Mouse (Mus musculus) neural tube, embryonic 15.5 days (tissue): ENCODE measurements around the gene Kidins220. TPM values are rescaled to one million over a fixed set of nuclear protein-coding genes. Genes with fewer than 3 reads are reported as not detected.
A peak's percentile ranks its signal among the peaks of the same experiment; 100 is the strongest.

Experiments
- ATAC-seq: fragments of 200-750 bp; cut with Nextera tagmentation; 2 replicates; pipeline ENCODE4 v1.8.0; 2017; ENCODE audit warnings: mild to moderate bottlenecking, moderate TSS enrichment, moderate library complexity; ENCODE audit not compliant: low FRiP score
- H3K27ac ChIP-seq: fragments of 300-500 bp; sonication (generic); replicated peaks from 2 replicates; pipeline ENCODE4 v1.5.1; 2015; ENCODE audit warnings: mild to moderate bottlenecking, inconsistent platforms
- H3K27me3 ChIP-seq: fragments of 300-500 bp; sonication (generic); replicated peaks from 2 replicates; pipeline ENCODE4 v1.6.1; 2015; ENCODE audit warnings: inconsistent platforms
- H3K36me3 ChIP-seq: fragments of 300-500 bp; sonication (generic); 2 replicates; pipeline ENCODE4 v1.6.1; 2015; ENCODE audit warnings: inconsistent platforms
- H3K4me1 ChIP-seq: fragments of 300-500 bp; sonication (generic); 2 replicates; pipeline ENCODE4 v1.6.1; 2015; ENCODE audit warnings: inconsistent platforms
- H3K4me2 ChIP-seq: fragments of 300-500 bp; sonication (generic); 2 replicates; pipeline ENCODE4 v1.6.1; 2015; ENCODE audit warnings: inconsistent platforms, mild to moderate bottlenecking, moderate library complexity
- H3K4me3 ChIP-seq: fragments of 300-500 bp; sonication (generic); replicated peaks from 2 replicates; pipeline ENCODE4 v1.5.1; 2015; ENCODE audit warnings: mild to moderate bottlenecking, inconsistent platforms
- H3K9ac ChIP-seq: fragments of 300-500 bp; sonication (generic); replicated peaks from 2 replicates; pipeline ENCODE4 v1.6.1; 2015; ENCODE audit warnings: mild to moderate bottlenecking, inconsistent platforms
- H3K9me3 ChIP-seq: fragments of 300-500 bp; sonication (generic); replicated peaks from 2 replicates; pipeline ENCODE4 v1.6.1; 2016; ENCODE audit warnings: inconsistent platforms
- WGBS: fragments of 180-500 bp; shearing (Covaris S2); methylation state at CpG from one replicate; pipeline ENCODE4 v1.1.7; 2015; ENCODE audit warnings: mixed read lengths; 5-methylcytosine and 5-hydroxymethylcytosine counted together
- polyA plus RNA-seq: library from polyadenylated mRNA; unstranded; fragments of >200 nt; fragmentation: Nextera tagmentation; extraction: Ambion mirVana; gene quantifications from 2 replicates; pipeline ENCODE4 v1.2.1, GENCODE M21; 2015

Kidins220 gene
- polyA plus RNA-seq, 1 experiment from 2014 or later = 108 TPM

GRCm38 (mm10) chr12:24942619-24943287 lies 32.0 kb upstream of the Kidins220 start:
- no peaks in the 10 kb centered on the region for H3K4me1 ChIP-seq
- peaks cover 26% of the 10 kb centered on the region for H3K36me3 ChIP-seq
- WGBS = 87% methylated on average over 9 of the region's 9 CpGs
- H3K4me2 ChIP-seq = no peak overlapping the region
- H3K27me3 ChIP-seq = no peaks in the 10 kb centered on the region
- H3K9ac ChIP-seq = no peak overlapping the region
- no peak overlapping the region for H3K27ac ChIP-seq
- no peaks in the 10 kb centered on the region for H3K9me3 ChIP-seq
- H3K4me3 ChIP-seq = no peak overlapping the region
- ATAC-seq = no peak

- Histone ChIP-seq H3K27me3 (no peaks in the 10 kb centered on the region), H3K4me1 (no peaks in the 10 kb centered on the region), H3K4me3 (no peak overlapping the region), H3K27ac (no peak overlapping the region), H3K9ac (no peak overlapping the region), H3K36me3 (peaks cover 26% of the 10 kb centered on the region), H3K4me2 (no peak overlapping the region), H3K9me3 (no peaks in the 10 kb centered on the region)
- WGBS = 84% methylated on average over 4 of the region's 4 CpGs
- ATAC-seq = no peak
Observed at GRCm38 (mm10) chr12:24943427-24943826, 31.3 kb upstream of the Kidins220 start.

DNA sequence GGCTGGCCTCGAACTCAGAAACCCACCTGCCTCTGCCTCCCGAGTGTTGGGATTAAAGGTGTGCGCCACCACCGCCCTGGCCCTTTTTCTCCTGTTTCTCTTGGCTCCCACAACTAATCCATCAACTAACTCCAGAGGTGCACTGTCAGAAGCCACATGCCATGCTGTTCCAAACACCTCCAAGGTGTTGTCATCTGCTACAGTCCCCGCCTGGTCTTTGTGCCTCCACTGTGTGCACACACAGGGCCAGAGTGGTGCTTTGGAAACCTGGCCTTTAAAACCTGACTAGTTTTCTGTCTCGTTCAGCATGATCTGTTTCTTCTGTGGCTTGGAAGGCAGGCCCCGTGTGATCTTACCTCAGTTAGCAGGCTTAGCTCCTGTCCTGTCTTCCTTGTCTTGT lies 30.1 kb upstream of the Kidins220 start:
- no peak overlapping the region for H3K4me2 ChIP-seq
- 97% methylated on average over 7 of the region's 7 CpGs for WGBS
- ATAC-seq = no peak
- no peak overlapping the region for H3K4me3 ChIP-seq
- H3K9me3 ChIP-seq = no peaks in the 10 kb centered on the region
- H3K4me1 ChIP-seq = no peaks in the 10 kb centered on the region
- H3K27me3 ChIP-seq = no peaks in the 10 kb centered on the region
- H3K36me3 ChIP-seq = peaks cover 30% of the 10 kb centered on the region
- no peak overlapping the region for H3K9ac ChIP-seq
- no peak overlapping the region for H3K27ac ChIP-seq

DNA sequence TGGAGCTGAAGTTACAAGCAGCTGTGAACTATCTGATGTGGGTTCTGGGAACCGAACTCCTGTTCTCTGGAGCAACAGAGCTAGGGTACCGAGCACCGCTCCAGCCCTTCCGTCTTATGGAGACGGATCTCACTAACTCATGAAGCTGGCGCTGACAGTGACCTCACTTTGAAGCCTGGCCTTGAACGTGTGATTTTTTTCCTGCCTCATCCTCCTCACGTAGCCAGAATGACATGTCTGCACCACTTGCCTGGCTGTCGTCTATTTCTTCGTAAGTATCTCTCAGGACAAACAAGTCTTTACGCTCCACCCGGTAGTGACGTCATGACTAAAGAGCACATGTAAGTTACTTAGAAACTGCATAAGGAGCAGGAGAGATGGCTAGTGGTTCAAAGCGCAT lies 27.7 kb upstream of the Kidins220 start:
- H3K4me2 ChIP-seq = no peak overlapping the region
- H3K27me3 ChIP-seq = no peaks in the 10 kb centered on the region
- peaks cover 32% of the 10 kb centered on the region for H3K36me3 ChIP-seq
- no peak overlapping the region for H3K9ac ChIP-seq
- H3K4me1 ChIP-seq = 0 out of 2 replicates have a peak, but pooled peaks cover 1% of the 10 kb centered on the region
- no peaks in the 10 kb centered on the region for H3K9me3 ChIP-seq
- no peak for ATAC-seq
- no peak overlapping the region for H3K27ac ChIP-seq
- H3K4me3 ChIP-seq = no peak overlapping the region
- WGBS = 94% methylated on average over 14 of the region's 14 CpGs

DNA sequence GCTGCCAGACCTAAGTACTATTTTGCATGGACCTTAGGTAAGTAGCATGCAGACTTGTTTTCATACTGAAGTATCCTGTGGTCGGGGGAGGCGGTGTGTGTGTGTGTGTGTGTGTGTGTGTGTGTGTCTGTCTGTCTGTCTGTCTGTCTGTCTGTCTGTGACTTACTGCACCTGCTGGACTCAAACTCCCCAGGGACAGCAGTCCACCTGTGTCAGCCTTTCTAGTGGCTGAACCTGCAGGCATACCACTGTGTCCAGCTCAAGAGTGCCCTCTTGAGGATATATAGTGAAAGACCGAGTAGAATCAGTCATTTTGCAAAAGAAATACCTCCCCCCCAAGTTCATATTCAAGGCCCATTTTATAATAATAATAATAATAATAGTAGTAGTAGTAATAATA lies 26.4 kb upstream of the Kidins220 start:
- Histone ChIP-seq H3K4me2 (no peak overlapping the region), H3K4me1 (0 out of 2 replicates have a peak, but pooled peaks cover 2% of the 10 kb centered on the region), H3K27me3 (no peaks in the 10 kb centered on the region), H3K4me3 (no peak overlapping the region), H3K27ac (no peak overlapping the region), H3K9me3 (no peaks in the 10 kb centered on the region), H3K36me3 (peaks cover 36% of the 10 kb centered on the region), H3K9ac (no peak overlapping the region)
- 56% methylated on average over 3 of the region's 3 CpGs for WGBS
- no peak for ATAC-seq

DNA sequence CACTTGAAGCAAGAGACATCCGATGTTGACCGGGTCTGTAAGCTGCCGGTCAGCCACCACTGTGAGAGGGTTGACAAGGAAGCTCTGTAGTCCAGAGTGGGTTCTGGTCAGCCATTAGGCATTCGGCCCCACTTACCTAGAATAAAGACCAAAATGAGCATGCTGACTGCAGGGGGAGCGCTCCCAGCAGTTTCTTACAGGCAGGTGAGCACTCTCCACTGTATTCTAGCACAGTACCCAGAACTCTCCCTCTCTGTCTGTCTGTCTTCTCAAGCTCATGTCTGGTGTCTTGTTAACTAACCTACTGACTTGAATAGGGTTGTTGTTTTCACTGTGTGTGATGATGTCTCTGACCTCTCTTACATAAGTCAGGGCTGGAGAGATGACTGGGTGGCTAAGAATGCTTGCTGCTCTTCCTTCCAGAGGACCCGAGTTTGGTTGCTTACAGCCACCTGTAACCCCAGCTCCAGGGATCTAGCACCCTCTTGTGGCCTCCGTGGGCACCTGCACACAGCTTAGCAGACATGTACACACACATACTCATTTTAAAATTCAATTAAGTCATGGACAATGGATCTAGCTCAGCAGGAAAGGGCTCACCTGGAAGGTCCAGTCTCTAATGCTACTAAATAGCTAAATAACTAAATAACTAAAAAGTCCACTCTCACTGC lies 24.2 kb upstream of the Kidins220 start:
- Histone ChIP-seq H3K4me1 (0 out of 2 replicates have a peak, but pooled peaks cover 2% of the 10 kb centered on the region), H3K27me3 (no peaks in the 10 kb centered on the region), H3K27ac (no peak overlapping the region), H3K9ac (no peak overlapping the region), H3K9me3 (no peaks in the 10 kb centered on the region), H3K4me2 (no peak overlapping the region), H3K4me3 (no peak overlapping the region), H3K36me3 (peaks cover 49% of the 10 kb centered on the region)
- ATAC-seq = no peak
- WGBS = 94% methylated on average over 7 of the region's 7 CpGs

- peaks cover 62% of the 10 kb centered on the region for H3K36me3 ChIP-seq
- no peak overlapping the region for H3K27ac ChIP-seq
- WGBS = 62% methylated on average over 6 of the region's 6 CpGs
- no peaks in the 10 kb centered on the region for H3K27me3 ChIP-seq
- no peak overlapping the region for H3K4me3 ChIP-seq
- no peak overlapping the region for H3K4me2 ChIP-seq
- no peaks in the 10 kb centered on the region for H3K9me3 ChIP-seq
- peak; percentile 61 for ATAC-seq
- H3K9ac ChIP-seq = no peak overlapping the region
- 0 out of 2 replicates have a peak, but pooled peaks cover 2% of the 10 kb centered on the region for H3K4me1 ChIP-seq
Observed at GRCm38 (mm10) chr12:24952147-24952546, 22.6 kb upstream of the Kidins220 start.

GRCm38 (mm10) chr12:24955137-24955536 lies 19.6 kb upstream of the Kidins220 start:
- H3K27ac ChIP-seq = no peak overlapping the region
- no peak overlapping the region for H3K9ac ChIP-seq
- H3K4me3 ChIP-seq = no peak overlapping the region
- H3K9me3 ChIP-seq = no peaks in the 10 kb centered on the region
- peaks cover 71% of the 10 kb centered on the region for H3K36me3 ChIP-seq
- H3K4me1 ChIP-seq = 0 out of 2 replicates have a peak, but pooled peaks cover 2% of the 10 kb centered on the region
- no peaks in the 10 kb centered on the region for H3K27me3 ChIP-seq
- no peak for ATAC-seq
- 88% methylated on average over 9 of the region's 9 CpGs for WGBS
- no peak overlapping the region for H3K4me2 ChIP-seq

DNA sequence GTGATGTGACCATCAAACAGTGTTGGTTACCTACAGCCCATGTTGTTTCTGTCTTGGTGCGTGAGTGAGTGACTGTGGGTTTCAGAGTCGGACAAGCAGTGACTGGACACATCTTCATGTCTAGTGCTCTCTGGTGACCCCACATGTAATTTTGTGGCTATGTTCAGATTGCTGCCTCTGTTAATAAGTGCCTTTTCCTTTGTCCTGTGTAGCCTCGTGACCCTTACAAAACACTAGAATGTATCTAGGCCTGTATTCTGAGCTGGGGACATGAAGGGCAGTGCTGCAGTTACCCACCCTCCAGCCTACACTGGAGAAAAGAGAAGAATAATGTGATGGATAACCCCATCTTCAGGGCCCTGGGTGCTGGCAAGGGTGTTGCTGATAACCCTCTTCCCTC lies 16.2 kb upstream of the Kidins220 start:
- 89% methylated on average over 3 of the region's 3 CpGs for WGBS

GRCm38 (mm10) chr12:24961821-24962220 lies 12.9 kb upstream of the Kidins220 start:
- Histone ChIP-seq H3K4me3 (no peak overlapping the region), H3K9ac (no peak overlapping the region), H3K27ac (no peak overlapping the region), H3K4me1 (no peaks in the 10 kb centered on the region), H3K27me3 (no peaks in the 10 kb centered on the region), H3K4me2 (no peak overlapping the region), H3K36me3 (peaks cover 29% of the 10 kb centered on the region), H3K9me3 (no peaks in the 10 kb centered on the region)
- 92% methylated on average over 7 of the region's 7 CpGs for WGBS
- ATAC-seq = no peak

More for the DNA sequence above, 16.2 kb upstream of the Kidins220 start:
- no peaks in the 10 kb centered on the region for H3K9me3 ChIP-seq
- no peak overlapping the region for H3K9ac ChIP-seq
- no peak overlapping the region for H3K4me3 ChIP-seq
- ATAC-seq = no peak
- H3K27ac ChIP-seq = no peak overlapping the region
- no peaks in the 10 kb centered on the region for H3K27me3 ChIP-seq
- no peak overlapping the region for H3K4me2 ChIP-seq
- H3K4me1 ChIP-seq = no peaks in the 10 kb centered on the region
- peaks cover 53% of the 10 kb centered on the region for H3K36me3 ChIP-seq

- Histone ChIP-seq H3K27ac (no peak overlapping the region), H3K36me3 (peaks cover 22% of the 10 kb centered on the region), H3K4me3 (no peak overlapping the region), H3K9me3 (no peaks in the 10 kb centered on the region), H3K9ac (no peak overlapping the region), H3K4me2 (no peak overlapping the region), H3K4me1 (no peaks in the 10 kb centered on the region), H3K27me3 (no peaks in the 10 kb centered on the region)
- ATAC-seq = no peak
- WGBS = 85% methylated on average over 11 of the region's 11 CpGs
Observed at GRCm38 (mm10) chr12:24962362-24962967, 12.3 kb upstream of the Kidins220 start.
